Mouse (Mus musculus): ENCODE data around the gene Tmem165.

Tmem165 gene

GRCm38 (mm10) chr5:76183750-76184261 lies at the start of gene Tmem165:
Gene Tmem165, plus strand, starts transcription at chr5:76183880.
- DNase-seq = peak; percentile 93

- DNase-seq = no peak
These were observed 48.0 kb upstream of the Tmem165 start for GRCm38 (mm10) chr5:76135644-76136043.

- no peak for DNase-seq
These were observed 47.4 kb upstream of the Tmem165 start for GRCm38 (mm10) chr5:76136271-76136670.

GRCm38 (mm10) chr5:76137586-76137985 lies 46.1 kb upstream of the Tmem165 start:
- no peak for DNase-seq

- no peak for DNase-seq
These were observed 45.6 kb upstream of the Tmem165 start for GRCm38 (mm10) chr5:76138071-76138470.

GRCm38 (mm10) chr5:76138512-76138911 lies 45.2 kb upstream of the Tmem165 start:
- no peak for DNase-seq

GRCm38 (mm10) chr5:76139171-76139671 lies 44.5 kb upstream of the Tmem165 start:
- DNase-seq = no peak

- DNase-seq = peak; percentile 99
These were observed 43.6 kb upstream of the Tmem165 start, which contains the start of gene Srd5a3 for GRCm38 (mm10) chr5:76139808-76140729. Gene Srd5a3, plus strand, starts transcription at chr5:76140271.

GRCm38 (mm10) chr5:76140730-76141066 lies 43.0 kb upstream of the Tmem165 start:
- no peak for DNase-seq

- no peak for DNase-seq
These were observed 40.3 kb upstream of the Tmem165 start for GRCm38 (mm10) chr5:76143356-76143755.

- peak; percentile 11 for DNase-seq
These were observed 37.3 kb upstream of the Tmem165 start for GRCm38 (mm10) chr5:76146401-76146800.

- DNase-seq = no peak
These were observed 34.2 kb upstream of the Tmem165 start for GRCm38 (mm10) chr5:76149436-76149835.

GRCm38 (mm10) chr5:76152956-76153355 lies 30.7 kb upstream of the Tmem165 start:
- no peak for DNase-seq

- DNase-seq = no peak
These were observed 30.2 kb upstream of the Tmem165 start for GRCm38 (mm10) chr5:76153430-76153829.

- no peak for DNase-seq
These were observed 29.1 kb upstream of the Tmem165 start for GRCm38 (mm10) chr5:76154434-76155165.

- no peak for DNase-seq
These were observed 24.1 kb upstream of the Tmem165 start for GRCm38 (mm10) chr5:76159555-76159954.

- DNase-seq = no peak
These were observed 23.6 kb upstream of the Tmem165 start for GRCm38 (mm10) chr5:76160086-76160485.

GRCm38 (mm10) chr5:76161491-76161890 lies 22.2 kb upstream of the Tmem165 start:
- DNase-seq = no peak

GRCm38 (mm10) chr5:76162926-76163325 lies 20.8 kb upstream of the Tmem165 start:
- DNase-seq = no peak

- DNase-seq = no peak
These were observed 19.8 kb upstream of the Tmem165 start for GRCm38 (mm10) chr5:76163828-76164390.

- DNase-seq = no peak
These were observed 18.9 kb upstream of the Tmem165 start for GRCm38 (mm10) chr5:76164827-76165226.

- DNase-seq = no peak
These were observed 13.2 kb upstream of the Tmem165 start for GRCm38 (mm10) chr5:76170522-76170921.

- DNase-seq = no peak
These were observed 12.6 kb upstream of the Tmem165 start for GRCm38 (mm10) chr5:76171039-76171438.
